Mouse (Mus musculus) gonadal fat pad, adult 2 months (tissue): ENCODE measurements around the gene Nck2. TPM values are rescaled to one million over a fixed set of nuclear protein-coding genes. Genes with fewer than 3 reads are reported as not detected.

Experiments used
- DNase-seq: peaks from one replicate; pipeline ENCODE4 v3.0.0-alpha.2; 2012; ENCODE audit warnings: low read depth
- polyA plus RNA-seq: library from polyadenylated mRNA; depleted of rRNA; stranded (reverse); fragments of >200 nt; gene quantifications from 2 replicates; pipeline ENCODE4 v1.2.3, GENCODE M21; 2012; rRNA removed

Gene Nck2
- 41.7 and 51.0 TPM in 2 replicates for polyA plus RNA-seq

- DNase-seq: no peak
Observed at GRCm38 (mm10) chr1:43444531-43444930, at the start of gene Nck2. Nck2 (plus strand) TSS chr1:43444579.

- DNase-seq: no peak
Observed at GRCm38 (mm10) chr1:43395040-43395439, 49.3 kb upstream of the Nck2 start.

GRCm38 (mm10) chr1:43395799-43396198, 48.6 kb upstream of the Nck2 start:
- DNase-seq: no peak

GRCm38 (mm10) chr1:43396522-43396921, 47.9 kb upstream of the Nck2 start:
- DNase-seq: no peak

GRCm38 (mm10) chr1:43397096-43397495, 47.3 kb upstream of the Nck2 start:
- DNase-seq: no peak

GRCm38 (mm10) chr1:43398738-43399601, 45.4 kb upstream of the Nck2 start:
- no peak for DNase-seq

- no peak for DNase-seq
Observed at GRCm38 (mm10) chr1:43399602-43400216, 44.7 kb upstream of the Nck2 start.

- no peak for DNase-seq
Observed at GRCm38 (mm10) chr1:43400655-43401054, 43.7 kb upstream of the Nck2 start.

GRCm38 (mm10) chr1:43403341-43403740, 41.0 kb upstream of the Nck2 start:
- no peak for DNase-seq

- no peak for DNase-seq
Observed at GRCm38 (mm10) chr1:43404693-43405678, 39.4 kb upstream of the Nck2 start.

GRCm38 (mm10) chr1:43409019-43409418, 35.4 kb upstream of the Nck2 start:
- no peak for DNase-seq

- no peak for DNase-seq
Observed at GRCm38 (mm10) chr1:43412825-43413224, 31.6 kb upstream of the Nck2 start.

GRCm38 (mm10) chr1:43413298-43413697, 31.1 kb upstream of the Nck2 start:
- DNase-seq: no peak

- no peak for DNase-seq
Observed at GRCm38 (mm10) chr1:43413749-43414148, 30.6 kb upstream of the Nck2 start.

GRCm38 (mm10) chr1:43414228-43414627, 30.2 kb upstream of the Nck2 start:
- DNase-seq: no peak

- no peak for DNase-seq
Observed at GRCm38 (mm10) chr1:43414971-43415370, 29.4 kb upstream of the Nck2 start.

GRCm38 (mm10) chr1:43422969-43423748, 21.2 kb upstream of the Nck2 start:
- DNase-seq: no peak

- DNase-seq: no peak
Observed at GRCm38 (mm10) chr1:43426526-43426925, 17.9 kb upstream of the Nck2 start.

- no peak for DNase-seq
Observed at GRCm38 (mm10) chr1:43426993-43427535, 17.3 kb upstream of the Nck2 start.

- no peak for DNase-seq
Observed at GRCm38 (mm10) chr1:43429924-43430876, 14.2 kb upstream of the Nck2 start.
